12 mouse cellular contexts compared by ENCODE assay signal in the genomic region with DNA sequence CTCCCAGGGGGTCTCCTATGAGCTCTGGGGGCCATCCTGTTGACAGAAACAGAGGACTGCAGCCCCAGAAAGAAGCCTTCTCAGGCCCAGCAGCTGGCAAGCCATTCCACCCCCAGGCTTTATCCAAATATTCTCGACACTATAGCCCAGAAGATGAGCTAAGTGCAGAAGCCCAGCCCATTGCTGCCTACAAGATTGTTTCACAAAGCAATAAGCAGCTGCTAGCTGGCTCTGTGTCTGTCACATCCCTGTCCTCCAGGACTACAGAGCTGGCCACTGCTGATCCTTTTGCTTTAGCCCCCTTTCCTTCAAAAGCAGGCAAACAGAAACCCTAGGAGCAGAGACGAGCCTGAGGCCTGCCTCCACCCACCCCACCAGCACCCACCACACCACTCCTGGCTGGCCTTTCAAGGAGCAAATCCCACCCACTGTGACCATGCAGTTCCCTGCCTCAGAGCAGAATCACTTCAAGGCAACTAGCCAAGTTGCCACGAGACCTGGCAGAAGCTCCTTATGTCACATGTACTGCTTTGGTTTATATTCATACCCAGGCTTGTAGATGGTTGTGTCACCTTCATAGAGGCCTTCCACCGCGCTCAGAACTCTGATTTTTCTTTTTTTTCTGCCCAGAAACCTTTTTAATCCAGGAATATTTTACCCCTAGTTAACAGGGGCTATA. TPM values are rescaled to one million over a fixed set of nuclear protein-coding genes. Genes with fewer than 3 reads are reported as not detected.
DNase-seq lines count a peak whose midpoint lies in the region; ATAC-seq lines count a peak whose summit lies in the region.
"Had no signal": no experiment of that assay in that cellular context is flagged by ENCODE, and none has a peak within 500 bp of the region (broad histone marks: within the 10 kb centered on the region; RNA-seq: fewer than 3 reads in every experiment).

No protein-coding gene starts in this region.

- H3K9me3 ChIP-seq in heart, embryonic 11.5 days (replicated peaks; ENCODE audit: control insufficient read depth, low read length): no peaks in the 10 kb centered on the region
- no peaks in the 10 kb centered on the region for H3K9me3 ChIP-seq in midbrain, embryonic 11.5 days (ENCODE audit: control insufficient read depth, low read length)
- H3K9me3 ChIP-seq in midbrain, embryonic 13.5 days: no peaks in the 10 kb centered on the region
- H3K9me3 ChIP-seq in intestine, embryonic 15.5 days: no peaks in the 10 kb centered on the region
- H3K9me3 ChIP-seq: hindbrain, embryonic 12.5 days; limb, embryonic 15.5 days; midbrain, embryonic 15.5 days had no signal

- H3K27me3 ChIP-seq in heart, embryonic 11.5 days (ENCODE audit: control insufficient read depth, insufficient read depth, low read length): no peaks in the 10 kb centered on the region
- H3K27me3 ChIP-seq in midbrain, embryonic 11.5 days (ENCODE audit: control insufficient read depth, insufficient read depth, low read length): no peaks in the 10 kb centered on the region
- H3K27me3 ChIP-seq in midbrain, embryonic 13.5 days: no peaks in the 10 kb centered on the region
- no peaks in the 10 kb centered on the region for H3K27me3 ChIP-seq in intestine, embryonic 15.5 days (replicated peaks)
- H3K27me3 ChIP-seq: hindbrain, embryonic 12.5 days; limb, embryonic 15.5 days; midbrain, embryonic 15.5 days had no signal

- peaks cover 10% of the 10 kb centered on the region for H3K36me3 ChIP-seq in heart, embryonic 11.5 days (ENCODE audit: control insufficient read depth, insufficient read depth, low read length)
- H3K36me3 ChIP-seq in midbrain, embryonic 11.5 days (ENCODE audit: control insufficient read depth, insufficient read depth, low read length): no peaks in the 10 kb centered on the region
- H3K36me3 ChIP-seq in midbrain, embryonic 13.5 days: peaks cover 39% of the 10 kb centered on the region
- 0 out of 2 replicates have a peak, but pooled peaks cover 8% of the 10 kb centered on the region for H3K36me3 ChIP-seq in intestine, embryonic 15.5 days

- intact Hi-C loops in heart, postnatal 14 days (cut with DNase I): no loop called here

- ATAC-seq in heart, embryonic 11.5 days (replicated peaks; ENCODE audit: insufficient number of reproducible peaks, low FRiP score, low TSS enrichment): no peak
- no peak for ATAC-seq in midbrain, embryonic 11.5 days (ENCODE audit: low FRiP score)
- ATAC-seq in midbrain, embryonic 13.5 days: no peak
- ATAC-seq in intestine, embryonic 15.5 days: no peak
- ATAC-seq: midbrain, embryonic 15.5 days had no signal

- peaks cover 5% of the 10 kb centered on the region; the same call in 1 of the 2 replicates for H3K4me1 ChIP-seq in heart, embryonic 11.5 days (ENCODE audit: control insufficient read depth, insufficient read depth, low read length)
- H3K4me1 ChIP-seq in midbrain, embryonic 11.5 days (ENCODE audit: control insufficient read depth, insufficient read depth, low read length): no peaks in the 10 kb centered on the region
- H3K4me1 ChIP-seq in midbrain, embryonic 13.5 days (replicated peaks): no peaks in the 10 kb centered on the region
- no peaks in the 10 kb centered on the region for H3K4me1 ChIP-seq in intestine, embryonic 15.5 days (replicated peaks)
- H3K4me1 ChIP-seq: hindbrain, embryonic 12.5 days; limb, embryonic 15.5 days; midbrain, embryonic 15.5 days had no signal

- H3K4me3 ChIP-seq in heart, embryonic 11.5 days (ENCODE audit: low read depth, low read length): no peak overlapping the region
- no peak overlapping the region for H3K4me3 ChIP-seq in midbrain, embryonic 11.5 days (ENCODE audit: low read depth, low read length)
- H3K4me3 ChIP-seq in midbrain, embryonic 13.5 days (replicated peaks): no peak overlapping the region
- H3K4me3 ChIP-seq in intestine, embryonic 15.5 days (replicated peaks): no peak overlapping the region
- H3K4me3 ChIP-seq: hindbrain, embryonic 12.5 days; limb, embryonic 15.5 days; midbrain, embryonic 15.5 days had no signal

- WGBS in heart, embryonic 11.5 days (ENCODE audit: insufficient replicate concordance): 84% methylated on average over 5 of the region's 5 CpGs
- WGBS in midbrain, embryonic 11.5 days: 89% methylated on average over 5 of the region's 5 CpGs
- WGBS in midbrain, embryonic 13.5 days: 88% methylated on average over 5 of the region's 5 CpGs
- WGBS in intestine, embryonic 15.5 days: 80% methylated on average over 5 of the region's 5 CpGs

- no peak overlapping the region for H3K9ac ChIP-seq in heart, embryonic 11.5 days (ENCODE audit: low read depth, low read length)
- H3K9ac ChIP-seq in midbrain, embryonic 11.5 days (ENCODE audit: low read length): no peak overlapping the region
- no peak overlapping the region for H3K9ac ChIP-seq in midbrain, embryonic 13.5 days (replicated peaks)
- H3K9ac ChIP-seq in intestine, embryonic 15.5 days: no peak overlapping the region
- H3K9ac ChIP-seq: hindbrain, embryonic 12.5 days; limb, embryonic 15.5 days; midbrain, embryonic 15.5 days had no signal

- no peak overlapping the region for H3K27ac ChIP-seq in heart, embryonic 11.5 days (ENCODE audit: low read depth, low read length)
- H3K27ac ChIP-seq in midbrain, embryonic 11.5 days (ENCODE audit: low read depth, low read length): no peak overlapping the region
- H3K27ac ChIP-seq in midbrain, embryonic 13.5 days: no peak overlapping the region
- no peak overlapping the region for H3K27ac ChIP-seq in intestine, embryonic 15.5 days
- H3K27ac ChIP-seq: hindbrain, embryonic 12.5 days; limb, embryonic 15.5 days; midbrain, embryonic 15.5 days had no signal

- peak; percentile 94 for DNase-seq in heart, adult 11 months
- peak; percentile 19 for DNase-seq in midbrain, embryonic 11.5 days (ENCODE audit: low spot score, missing footprints)
- DNase-seq in heart, postnatal 14 days: peak; percentile 33 to 69
- peak; percentile 32 for DNase-seq in right cerebral cortex, postnatal 25 days
- DNase-seq in thymus, postnatal 10 days (ENCODE audit: low spot score in 2 of 2): no peak
- DNase-seq: adrenal gland, adult 2 months had no signal

- no peak overlapping the region for H3K4me2 ChIP-seq in heart, embryonic 11.5 days
- no peak overlapping the region for H3K4me2 ChIP-seq in midbrain, embryonic 11.5 days
- H3K4me2 ChIP-seq in midbrain, embryonic 13.5 days (replicated peaks): no peak overlapping the region
- no peak overlapping the region for H3K4me2 ChIP-seq in intestine, embryonic 15.5 days (replicated peaks)
- H3K4me2 ChIP-seq: hindbrain, embryonic 12.5 days; limb, embryonic 15.5 days; midbrain, embryonic 15.5 days had no signal

RNA-seq across cellular contexts. Expression of a gene that starts 12.3 kb away (rescaled TPM):
- polyA plus RNA-seq in heart, embryonic 11.5 days (2014; fragmentation: Nextera tagmentation; extraction: Ambion mirVana): 96.8 and 102 TPM in 2 replicates
- 89.9 and 91.8 TPM in 2 replicates for polyA plus RNA-seq in midbrain, embryonic 11.5 days (2014; fragmentation: Nextera tagmentation; extraction: Ambion mirVana)
- 113 and 125 TPM in 2 replicates for polyA plus RNA-seq in midbrain, embryonic 13.5 days (2015; fragmentation: Nextera tagmentation; extraction: Ambion mirVana)
- total RNA-seq in heart, postnatal 14 days (2021): 10 to 100 TPM; 68.9 to 73.5 TPM
- 107 and 109 TPM in 2 replicates for polyA plus RNA-seq in intestine, embryonic 15.5 days (2015; fragmentation: Nextera tagmentation; extraction: Ambion mirVana)

RNA-seq across cellular contexts. Expression of a gene that starts 45.9 kb away (rescaled TPM):
- polyA plus RNA-seq in heart, embryonic 11.5 days (2014; fragmentation: Nextera tagmentation; extraction: Ambion mirVana): 14.7 and 20.1 TPM in 2 replicates
- polyA plus RNA-seq in midbrain, embryonic 11.5 days (2014; fragmentation: Nextera tagmentation; extraction: Ambion mirVana): 14.1 and 14.2 TPM in 2 replicates
- polyA plus RNA-seq in midbrain, embryonic 13.5 days (2015; fragmentation: Nextera tagmentation; extraction: Ambion mirVana): 20.1 and 20.5 TPM in 2 replicates
- 10 to 100 TPM; 14.2 to 15.5 TPM for total RNA-seq in heart, postnatal 14 days (2021)
- 22.5 and 23.4 TPM in 2 replicates for polyA plus RNA-seq in intestine, embryonic 15.5 days (2015; fragmentation: Nextera tagmentation; extraction: Ambion mirVana)

Comparison
In these comparisons a context has a peak if more than half of its experiments do, and no peak if none do; other contexts are left out.
1. DNase-seq: peak in heart, adult 11 months (single experiment), midbrain, embryonic 11.5 days (single experiment), heart, postnatal 14 days (2 of 2) and right cerebral cortex, postnatal 25 days (single experiment); none in thymus, postnatal 10 days (0 of 2).